Mouse (Mus musculus): Measurements from ENCODE around the gene Pdcd2.

DNA sequence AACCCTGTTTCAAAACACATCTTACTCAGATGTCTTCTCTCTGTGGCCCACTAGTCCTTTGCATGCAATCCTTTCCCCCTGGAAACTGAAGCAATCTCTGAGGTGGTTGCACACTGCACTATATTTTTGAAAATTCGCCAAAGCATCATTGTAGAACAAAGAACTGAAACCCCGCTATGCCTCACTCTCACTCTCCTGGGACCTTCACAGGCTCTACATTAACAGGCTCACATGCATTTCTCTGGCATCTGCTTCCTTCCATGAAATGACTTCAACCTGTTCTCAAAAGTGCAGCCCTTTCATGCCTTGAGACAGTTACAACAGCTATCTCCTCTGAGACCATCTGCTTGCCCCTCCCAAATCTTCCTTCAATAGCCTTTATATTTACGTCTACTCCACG is 19.3 kb upstream of the Pdcd2 start:
- no peak for TF ChIP-seq CTCF (IDR thresholded peaks at IDR 0.05; ENCODE audit: low read depth, low read length)
- TF ChIP-seq POLR2A (IDR thresholded peaks at IDR 0.05; ENCODE audit: insufficient read depth, low read length) = no peak
